Mouse (Mus musculus) pancreas, adult 10 weeks (tissue): Measurements from ENCODE around the gene Ano1. TPM values are rescaled to one million over a fixed set of nuclear protein-coding genes. Genes with fewer than 3 reads are reported as not detected.

ENCODE experiments used
- polyA plus RNA-seq: library from polyadenylated mRNA; stranded (reverse); fragments of 350-450 nt; fragmentation: Illumina TruSeq; extraction: RNeasy Lipid Tissue Mini Kit (QIAGEN cat#74804); gene quantifications from one replicate; pipeline ENCODE4 v1.2.3, GENCODE M21; 2015; ENCODE audit warnings: low read depth, low replicate concordance; ENCODE audit not compliant: insufficient read depth

The Ano1 gene
- 14.6 TPM for polyA plus RNA-seq

DNA sequence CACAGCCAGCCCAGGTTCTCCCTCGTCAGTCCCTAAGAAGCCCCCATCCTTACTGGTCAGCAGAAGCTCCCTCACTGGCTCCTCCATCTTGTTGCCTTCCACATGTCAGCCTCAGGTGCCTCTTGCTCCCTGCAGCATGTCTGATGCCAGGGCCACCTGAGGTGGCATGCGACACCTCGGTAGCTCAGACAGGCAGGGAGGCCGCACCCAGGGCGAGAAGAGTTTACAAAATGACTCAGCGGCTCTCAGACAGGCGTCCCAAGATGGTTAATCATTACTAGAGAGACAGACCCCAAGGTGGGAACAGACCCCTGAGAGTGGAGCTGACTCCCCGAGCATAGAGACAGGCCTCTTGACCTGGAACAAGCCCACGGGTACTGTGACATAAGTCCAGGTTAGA lies at the start of gene Ano1:
Ano1 (minus strand) TSS at position 142 of the 400 bp plus-strand sequence.

DNA sequence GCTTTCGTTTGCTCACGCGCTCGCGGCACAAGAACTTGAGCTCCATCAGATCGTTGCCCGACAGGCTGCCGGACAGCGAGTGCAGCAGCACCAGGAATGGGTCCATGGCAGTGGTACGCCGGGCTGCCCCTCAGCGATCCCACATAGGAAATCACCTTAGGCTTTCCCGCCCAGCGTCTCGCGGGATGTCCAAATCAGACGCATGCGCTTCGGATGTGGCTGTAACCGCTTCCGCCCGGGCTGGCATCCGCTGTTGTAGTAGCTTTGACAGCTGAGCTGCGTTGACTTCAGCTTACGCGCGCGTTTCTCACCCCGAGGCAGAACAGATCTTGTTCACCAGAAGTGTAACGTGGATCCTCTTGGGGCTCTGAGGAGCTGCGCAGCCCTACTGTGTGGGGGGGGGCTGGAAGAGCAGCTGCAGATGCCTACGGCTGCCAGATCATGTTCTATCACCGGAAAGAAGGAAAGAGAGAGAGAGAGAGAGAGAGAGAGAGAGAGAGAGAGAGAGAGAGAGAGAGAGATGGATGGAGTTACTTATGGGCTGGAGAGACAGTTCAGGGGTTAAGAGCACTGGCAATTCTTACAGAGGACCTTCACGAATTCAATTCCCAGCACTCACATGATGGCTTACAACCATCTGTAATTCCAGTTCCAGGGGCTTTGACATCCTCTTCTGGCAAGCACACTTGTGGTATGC lies 169.3 kb downstream of the Ano1 start, which contains the start of gene Fadd:
Fadd (minus strand) TSS at position 180 of the 697 bp plus-strand sequence.

DNA sequence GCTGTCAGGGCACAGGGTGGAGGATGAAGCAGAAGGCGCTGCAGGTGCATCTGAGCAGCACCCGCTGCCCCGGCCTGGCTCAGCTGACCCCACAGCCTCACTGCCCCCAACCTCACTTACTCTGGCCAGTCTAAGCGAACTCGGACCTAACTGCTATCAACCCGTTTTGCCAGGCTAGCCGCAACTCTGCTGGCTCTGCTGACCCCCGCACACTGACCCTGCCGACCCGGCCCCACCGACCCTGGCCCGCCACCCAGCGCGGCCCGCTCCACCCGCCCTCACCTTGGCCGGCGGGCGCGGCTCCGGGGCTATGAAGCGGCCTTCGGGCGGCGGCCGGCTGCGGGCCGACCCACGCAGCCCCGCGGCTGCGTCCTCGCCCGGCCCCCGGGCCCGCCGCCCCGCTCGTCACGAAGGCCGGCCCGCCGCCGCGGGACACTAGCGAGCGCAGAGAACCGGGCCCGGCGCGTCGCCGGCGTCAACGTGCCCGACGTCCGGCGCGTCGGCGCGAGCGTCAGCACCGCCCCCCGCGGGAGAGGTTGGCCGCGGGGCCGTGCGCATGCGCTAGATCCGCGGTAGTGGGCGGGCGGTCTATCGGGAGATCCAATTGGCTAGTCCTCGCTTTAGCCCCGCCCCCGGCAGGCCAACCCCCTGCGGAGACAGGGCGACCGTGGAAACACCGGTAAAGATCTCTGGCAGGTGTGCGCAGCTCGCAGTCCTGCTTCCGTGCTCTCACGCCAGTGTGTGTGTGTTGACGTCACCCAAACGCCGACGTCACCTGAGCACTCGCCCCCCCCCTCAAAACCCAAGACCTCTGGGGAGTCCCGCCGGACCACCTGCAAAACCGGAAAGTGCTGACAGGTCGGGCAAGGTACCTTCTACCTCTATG lies 198.3 kb downstream of the Ano1 start, which contains the start of gene Ppfia1:
Ppfia1 (minus strand) TSS at position 493 of the 886 bp plus-strand sequence.

Other genes with a start within 250 kb of the Ano1 start
- 14.0 TPM for gene Ppfia1, start 198.2 kb downstream of the Ano1 start, polyA plus RNA-seq
- gene Fadd, start 169.5 kb downstream of the Ano1 start, polyA plus RNA-seq = 1.4 TPM
- gene Fgf3, start 86.1 kb upstream of the Ano1 start, polyA plus RNA-seq = not detected
- gene Fgf4, start 95.4 kb upstream of the Ano1 start, polyA plus RNA-seq = not detected
- gene Fgf15, start 144.6 kb upstream of the Ano1 start, polyA plus RNA-seq = not detected
- 3.6 TPM for gene LTO1, start 163.1 kb upstream of the Ano1 start, polyA plus RNA-seq
- 13.2 TPM for gene Ccnd1, start 188.0 kb upstream of the Ano1 start, polyA plus RNA-seq